Mouse (Mus musculus): Measurements from ENCODE around the gene Sptssb.
A peak's percentile ranks its signal among the peaks of the same experiment; 100 is the strongest.

The Sptssb gene

GRCm38 (mm10) chr3:69829532-69829931 is 30.2 kb downstream of the Sptssb start:
- DNase-seq = no peak

DNA sequence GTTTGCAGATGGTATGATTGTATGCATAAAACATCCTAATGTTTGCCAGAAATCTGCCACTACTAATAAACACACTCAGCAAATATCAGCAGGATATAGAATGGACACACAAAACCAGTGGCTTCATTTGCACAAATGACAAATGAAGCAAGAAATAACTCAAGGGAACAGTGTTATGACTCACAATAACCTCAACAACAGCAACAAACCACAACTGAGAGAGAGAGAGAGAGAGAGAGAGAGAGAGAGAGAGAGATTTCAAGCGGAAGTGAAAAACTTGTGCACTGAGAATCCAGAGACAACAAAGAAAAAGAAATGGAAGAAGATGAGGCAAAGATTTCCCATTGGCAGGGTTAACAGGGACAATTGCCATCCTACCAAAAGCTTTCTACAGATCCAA is 35.2 kb downstream of the Sptssb start:
- no peak for DNase-seq

DNA sequence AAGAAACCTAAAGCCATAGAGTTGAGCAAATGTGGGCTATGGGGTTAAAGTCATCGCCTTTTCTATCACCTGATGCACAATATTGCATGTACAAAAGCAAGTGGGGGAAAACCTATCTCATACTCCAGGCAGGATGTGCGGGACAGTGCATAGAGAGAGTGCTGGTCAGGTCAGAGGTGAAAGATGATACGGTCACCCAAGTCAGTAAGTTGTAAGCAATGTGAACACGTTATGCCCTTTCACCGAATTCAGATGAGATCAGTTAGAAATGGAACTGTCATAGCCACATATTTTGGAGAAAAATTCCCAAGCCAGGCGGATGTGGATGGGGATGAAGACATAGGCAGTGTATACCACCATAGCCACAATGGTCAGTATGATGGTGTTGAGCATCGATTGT is 39.1 kb downstream of the Sptssb start:
- DNase-seq = no peak

DNA sequence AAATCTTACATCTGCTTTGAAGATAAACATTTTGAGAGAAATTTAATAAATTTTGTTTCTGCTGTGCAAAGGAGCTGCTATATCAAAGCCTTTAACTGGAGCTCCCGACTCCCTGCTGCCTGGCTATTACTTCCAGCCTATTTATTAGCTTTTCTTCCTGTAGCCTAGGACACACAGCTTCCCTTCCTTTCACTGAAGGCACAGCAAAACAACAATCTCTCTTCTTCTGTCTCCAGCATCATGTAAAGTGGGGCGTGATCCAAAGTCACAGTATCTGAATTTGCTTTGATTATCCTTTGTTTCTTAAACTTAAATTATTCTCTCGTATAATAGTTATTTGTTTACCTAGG is 39.9 kb downstream of the Sptssb start:
- no peak for DNase-seq

DNA sequence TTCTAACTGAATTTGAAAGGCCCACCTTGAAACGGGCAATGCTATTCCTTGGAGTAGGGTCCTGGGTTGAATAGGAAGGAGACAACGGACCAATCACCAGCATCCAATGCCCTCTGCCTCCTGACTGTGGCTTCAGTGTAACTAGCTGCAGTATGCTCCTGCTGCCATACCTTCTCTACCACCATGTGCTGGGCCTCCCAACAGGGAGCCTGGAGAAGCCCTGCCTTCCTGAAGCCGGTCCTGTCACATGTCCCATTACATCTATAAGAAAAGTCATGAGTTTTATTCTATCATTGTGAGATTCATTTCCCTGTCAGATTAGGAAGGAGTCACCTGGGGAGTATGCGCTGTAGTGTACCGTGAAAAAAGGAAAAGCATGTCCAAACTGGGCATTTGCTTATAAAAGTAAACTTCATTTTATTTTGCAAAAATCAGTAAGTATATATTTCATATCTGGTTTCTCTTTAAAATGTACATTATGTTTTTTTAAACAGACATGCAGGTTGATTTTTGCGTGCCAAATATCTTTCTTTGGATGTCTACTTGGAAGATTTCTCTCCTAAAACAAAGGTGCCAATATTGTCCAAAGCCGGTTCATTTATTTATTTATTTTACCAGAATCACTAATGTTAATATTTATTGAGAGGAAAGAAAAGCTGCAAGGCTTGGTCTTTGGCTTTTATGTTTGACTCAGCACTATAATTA is 40.4 kb downstream of the Sptssb start:
- DNase-seq = no peak

DNA sequence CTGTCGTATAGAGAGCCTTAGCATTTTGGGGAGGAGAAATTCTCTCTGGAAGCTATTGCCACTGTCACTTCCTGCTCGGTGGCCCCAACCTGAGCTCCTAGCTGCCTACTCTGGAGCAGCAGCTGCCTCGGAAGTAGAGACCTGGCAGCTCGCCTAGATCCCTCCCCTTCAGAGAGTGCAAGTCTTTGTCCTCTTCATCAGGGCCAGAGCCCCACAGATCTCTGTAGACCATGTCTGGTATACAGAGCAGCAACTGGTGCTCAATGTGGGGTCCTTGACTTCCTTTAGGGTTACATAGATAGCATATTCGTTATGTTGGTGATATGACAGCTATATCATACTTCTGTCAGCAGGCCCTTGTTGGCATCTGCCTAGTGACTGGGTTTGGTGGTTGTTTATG is 41.3 kb downstream of the Sptssb start:
- DNase-seq = no peak

DNA sequence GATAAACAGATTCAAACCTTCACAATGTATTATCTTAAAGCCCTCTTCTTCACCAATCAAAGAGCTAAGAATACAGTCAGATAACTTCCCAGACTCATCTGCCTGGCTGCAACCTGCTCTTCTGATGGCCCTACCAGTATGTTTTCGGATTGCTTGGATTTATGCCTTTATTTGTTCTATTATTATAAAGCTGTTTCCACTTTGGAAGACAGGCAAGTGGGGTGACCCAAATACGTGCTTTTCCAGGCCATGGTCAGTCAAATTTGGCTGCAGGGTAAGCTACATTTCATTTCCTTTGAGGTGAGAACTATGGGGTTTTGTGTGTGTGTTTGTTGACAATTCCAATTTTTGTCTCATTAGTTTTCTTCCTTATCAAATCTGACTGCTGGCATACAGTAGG is 43.2 kb downstream of the Sptssb start:
- no peak for DNase-seq

DNA sequence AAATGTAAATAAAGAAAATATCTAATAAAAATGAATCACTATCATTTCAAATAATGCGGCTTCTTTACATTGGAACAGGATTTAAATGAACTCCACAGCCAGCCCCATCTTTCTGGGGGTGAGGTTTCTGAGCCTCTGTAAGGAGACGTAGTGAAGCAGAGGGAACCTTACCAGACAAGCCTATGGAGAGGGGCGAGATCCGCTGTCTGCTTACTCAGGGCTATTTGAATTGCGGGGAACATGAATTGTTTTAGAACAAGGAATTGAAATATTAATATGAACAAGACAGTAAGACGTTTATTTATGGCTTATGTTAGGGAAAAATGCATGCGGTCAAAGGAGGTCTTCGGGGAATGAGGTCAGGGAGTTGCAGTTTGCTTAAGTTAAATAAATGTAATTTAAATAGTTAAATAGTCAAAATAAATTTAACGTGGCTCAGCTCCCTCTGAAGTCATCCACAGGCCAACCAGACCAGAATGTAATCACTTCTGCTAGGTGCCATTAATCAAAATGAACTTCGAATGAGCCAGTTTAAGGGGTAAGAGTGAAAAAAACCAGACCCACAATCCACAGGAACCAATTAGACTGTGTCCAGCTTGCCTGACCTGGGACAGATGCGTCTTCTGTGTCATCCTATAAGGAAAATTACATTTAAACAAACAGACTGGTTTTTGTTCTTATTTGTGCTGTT is 46.6 kb downstream of the Sptssb start:
- peak; percentile 27 for DNase-seq

GRCm38 (mm10) chr3:69812442-69812841 is 47.3 kb downstream of the Sptssb start:
- no peak for DNase-seq

DNA sequence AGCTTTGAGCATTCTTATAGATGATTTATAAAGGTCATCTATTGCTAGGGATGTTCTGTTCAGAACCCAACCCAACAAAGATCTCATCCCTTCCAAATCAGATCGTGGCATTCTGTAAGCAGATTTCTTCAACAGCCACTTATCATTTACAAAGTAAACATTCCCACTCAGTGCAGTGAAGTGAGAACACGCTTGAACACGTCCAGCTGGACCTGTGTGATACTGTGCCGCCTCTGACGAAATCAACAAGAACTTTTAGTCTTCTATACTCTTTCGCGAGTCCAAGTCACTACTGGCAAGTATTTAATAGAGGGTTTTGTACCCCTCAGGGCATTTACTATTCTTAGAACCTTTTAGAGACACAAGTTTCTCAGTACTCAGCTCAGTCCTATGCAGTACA is 51.3 kb downstream of the Sptssb start:
- no peak for DNase-seq

- no peak for DNase-seq
These were observed 56.6 kb downstream of the Sptssb start for GRCm38 (mm10) chr3:69803137-69803536.

GRCm38 (mm10) chr3:69800829-69801384 is 58.8 kb downstream of the Sptssb start:
- DNase-seq = peak; percentile 28

DNA sequence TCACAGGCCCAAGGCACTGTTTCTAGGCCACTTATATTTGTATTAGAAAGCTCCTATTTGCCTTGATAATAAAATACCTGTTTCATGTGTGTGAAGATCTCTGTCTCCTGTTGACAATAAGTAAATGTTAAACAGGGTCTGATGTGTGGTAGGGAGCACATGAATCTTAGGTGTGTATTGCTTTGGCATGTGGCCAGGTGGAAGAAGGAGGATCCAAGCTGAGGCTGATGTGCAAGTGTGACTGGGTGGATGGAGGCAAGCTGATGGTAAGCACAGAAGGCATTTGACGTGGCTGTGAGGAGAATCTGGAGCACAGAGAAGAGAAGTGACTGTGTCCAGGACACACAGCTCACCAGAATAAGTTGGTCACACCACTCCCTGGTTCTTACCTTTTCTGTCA is 60.6 kb downstream of the Sptssb start:
- no peak for DNase-seq

- DNase-seq = no peak
These were observed 61.8 kb downstream of the Sptssb start for GRCm38 (mm10) chr3:69797969-69798368.

DNA sequence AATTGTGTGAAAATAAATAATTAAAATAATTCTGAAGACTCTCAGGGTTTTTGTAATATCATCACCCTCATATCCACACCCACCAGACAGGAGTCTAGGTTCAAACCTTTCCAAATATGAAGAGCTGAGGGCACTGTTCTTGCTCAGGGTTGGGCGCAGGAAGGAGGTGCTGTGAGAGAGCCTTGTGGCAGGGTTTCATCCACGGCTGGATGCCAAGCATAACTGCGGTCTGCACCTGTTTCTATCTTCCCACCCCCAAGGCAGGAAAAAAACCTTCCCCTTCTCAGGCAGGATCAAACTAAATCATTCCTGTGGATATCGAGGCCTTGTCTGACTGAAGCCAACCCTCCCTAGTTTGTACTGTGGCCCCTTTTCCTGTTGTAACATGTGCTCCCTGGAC is 62.2 kb downstream of the Sptssb start:
- DNase-seq = no peak

DNA sequence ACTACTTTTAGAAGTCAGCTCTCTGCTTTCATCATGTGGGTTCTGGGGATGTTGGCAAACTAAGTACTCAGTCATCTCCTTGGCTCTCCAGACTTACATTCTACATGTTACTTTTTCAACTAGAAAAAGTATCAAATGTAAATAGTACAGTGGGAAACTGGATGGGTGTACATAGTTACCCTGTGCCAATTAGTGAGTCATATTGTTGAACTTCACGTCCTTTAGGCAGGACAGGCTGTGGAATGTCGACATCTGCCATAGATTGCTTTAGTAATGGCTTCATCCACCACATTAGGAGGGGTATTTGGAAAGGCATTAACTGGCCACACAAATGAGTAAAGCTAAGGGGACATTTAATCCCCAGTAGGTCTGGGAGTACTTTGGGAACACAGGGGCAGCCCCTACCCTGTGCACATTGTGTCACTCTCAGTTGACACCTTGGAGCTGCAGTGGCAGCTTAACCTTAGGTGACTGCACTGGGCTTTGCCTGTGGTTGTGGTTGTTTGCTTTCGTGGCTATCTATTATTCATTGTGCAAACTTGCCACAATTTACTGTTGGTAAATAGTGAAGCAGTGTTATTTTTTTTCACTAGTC is 66.8 kb downstream of the Sptssb start:
- DNase-seq = no peak

- no peak for DNase-seq
These were observed 80.4 kb downstream of the Sptssb start for GRCm38 (mm10) chr3:69779246-69779796.

- DNase-seq = no peak
These were observed 86.4 kb downstream of the Sptssb start for GRCm38 (mm10) chr3:69773356-69773755.

Data from embryo, embryonic 11 days (tissue).